Mouse (Mus musculus) spleen, adult 18-20 months (tissue): ENCODE measurements around the gene Timp4.

Source experiments
- DNase-seq, 2 experiments: peaks; one replicate each; pipeline ENCODE4 v3.0.0; 2022; ENCODE audit warnings: mixed read lengths in 2 of 2

Timp4 gene

DNA sequence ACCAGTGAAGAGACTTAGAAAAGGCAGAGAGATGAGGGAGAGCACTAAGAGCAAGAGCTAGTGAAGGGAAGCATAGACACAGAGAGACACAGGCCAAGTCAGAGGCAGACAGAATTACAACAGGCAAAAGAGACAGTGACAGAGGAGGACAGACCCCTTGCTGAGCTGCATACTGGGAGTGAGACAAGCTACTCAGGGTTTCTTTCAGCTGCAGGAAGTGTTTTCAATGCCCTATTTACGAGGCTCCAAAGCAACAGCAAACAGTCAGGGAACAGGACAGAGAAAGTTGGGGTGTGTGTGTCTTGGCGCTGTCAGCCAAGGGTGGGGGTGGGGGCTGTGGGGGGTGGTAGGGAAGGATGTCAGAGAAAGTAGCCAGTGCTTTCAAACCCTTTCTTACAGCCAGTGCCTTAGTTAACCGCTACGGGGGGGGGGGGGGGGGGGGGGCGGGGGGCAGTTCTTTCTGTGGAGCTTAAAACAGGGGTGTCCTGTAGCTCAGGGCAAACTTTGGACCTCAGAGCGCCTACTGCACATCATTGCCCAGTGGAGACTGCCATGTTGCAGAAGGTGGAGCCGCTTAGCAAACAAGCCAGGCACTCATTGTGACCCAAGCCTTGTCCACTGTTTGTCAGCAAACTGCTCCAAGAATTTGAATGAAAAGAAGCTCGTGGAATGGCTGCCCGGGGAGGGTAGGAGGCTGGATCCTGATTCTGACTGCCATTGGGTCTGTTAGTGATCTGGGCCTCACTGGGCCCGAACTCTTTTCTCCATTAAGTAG, at the start of gene Timp4:
TSS of gene Timp4 (minus strand) at position 107 of the 775 bp plus-strand sequence.
- DNase-seq, result no peak

DNA sequence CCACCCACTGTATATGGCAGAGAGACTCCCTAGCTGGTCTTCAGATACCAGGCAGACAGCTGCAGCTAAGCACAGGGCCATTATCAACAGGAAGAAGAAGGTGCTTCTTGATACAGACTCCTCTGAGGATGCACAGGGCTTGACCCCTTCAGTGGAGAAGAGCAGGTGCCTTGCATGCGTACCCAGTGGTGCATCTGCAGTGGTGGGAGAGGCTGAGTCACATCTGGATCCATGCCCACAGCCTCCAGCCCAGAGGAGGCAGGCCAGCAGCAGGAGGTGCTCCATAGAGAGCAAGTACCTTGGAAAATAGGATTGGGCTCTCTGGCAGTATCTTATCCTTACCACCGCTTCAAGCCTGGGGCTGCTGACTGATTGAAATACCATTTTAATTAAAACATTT, 41.9 kb upstream of the Timp4 start:
- no peak for DNase-seq

DNA sequence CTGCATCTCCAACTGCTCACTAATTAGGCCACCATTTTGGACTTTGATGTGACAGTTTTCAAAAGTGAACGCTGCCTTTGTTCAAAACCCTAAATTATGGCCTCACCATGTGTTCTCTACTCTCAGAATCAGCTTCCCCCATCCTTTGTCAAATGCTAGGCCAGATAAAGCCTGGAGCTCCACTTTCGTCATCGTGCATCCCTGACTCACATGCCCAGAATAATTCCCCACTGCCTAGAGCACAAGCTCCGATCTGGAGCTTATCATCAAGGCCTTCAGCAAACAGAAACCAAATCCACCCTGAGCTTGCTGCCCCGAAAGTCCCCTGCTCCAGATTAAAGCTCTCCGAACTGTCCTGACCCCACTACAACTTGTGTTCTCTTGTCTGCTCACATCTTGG, 40.6 kb upstream of the Timp4 start:
- no peak for DNase-seq

DNA sequence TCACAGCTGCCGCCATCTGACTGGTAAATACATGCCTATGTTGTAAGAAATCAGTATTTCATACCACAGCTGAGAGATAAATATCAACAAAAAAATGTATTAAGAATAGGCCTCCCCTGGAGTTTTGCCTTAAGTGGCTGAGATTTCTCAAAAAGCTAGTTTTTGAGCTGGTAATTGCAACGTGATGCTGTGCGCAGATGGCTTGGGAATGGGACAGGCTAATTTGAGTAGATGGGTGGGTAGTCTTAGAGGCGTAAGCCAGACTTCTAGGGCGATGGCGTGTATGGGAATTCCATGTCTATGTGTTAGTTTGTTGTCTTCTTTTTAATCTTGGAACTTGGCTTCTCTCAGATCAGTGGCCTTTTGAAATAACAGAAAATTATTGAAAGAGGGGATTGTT, 39.8 kb upstream of the Timp4 start:
- no peak for DNase-seq

DNA sequence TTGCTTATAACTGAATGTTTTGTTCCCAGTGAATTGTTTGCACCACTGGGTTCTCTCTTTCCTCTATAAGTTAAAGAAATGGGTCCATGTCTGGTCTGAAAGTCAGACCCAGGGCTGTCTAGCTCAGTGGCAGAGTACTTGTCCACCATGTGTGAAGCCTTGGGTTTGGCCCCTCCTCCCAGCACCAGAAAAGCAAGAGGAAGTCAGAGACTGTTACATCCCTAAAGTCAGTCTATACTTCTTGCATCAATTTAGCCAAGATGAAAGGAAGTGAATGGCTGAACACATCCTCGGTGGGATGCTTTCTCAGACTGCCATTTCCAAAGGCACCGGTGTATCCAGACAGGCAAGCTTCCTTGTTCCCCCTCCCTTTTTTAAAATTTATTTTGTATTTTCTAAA, 39.1 kb upstream of the Timp4 start:
- no peak for DNase-seq

DNA sequence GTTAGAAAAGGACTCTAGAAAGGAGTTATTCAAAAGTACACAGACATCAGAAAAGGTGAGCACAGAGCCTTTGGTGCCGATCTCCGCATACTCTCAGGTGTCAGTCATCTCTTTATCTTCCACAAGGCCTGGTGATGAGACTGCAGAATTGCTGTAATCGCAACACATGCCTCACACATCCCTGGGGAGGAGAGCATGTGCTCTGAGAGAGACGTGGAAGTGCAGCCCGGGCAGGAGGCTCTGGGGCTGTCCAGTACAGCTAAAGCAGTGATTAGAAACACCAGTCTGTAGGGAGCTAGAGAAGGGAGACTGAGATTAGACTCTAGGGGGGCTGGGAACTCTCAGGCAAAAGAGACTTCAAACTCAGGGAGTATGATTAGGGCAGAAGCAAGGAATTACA, 38.6 kb upstream of the Timp4 start:
- DNase-seq, result no peak

DNA sequence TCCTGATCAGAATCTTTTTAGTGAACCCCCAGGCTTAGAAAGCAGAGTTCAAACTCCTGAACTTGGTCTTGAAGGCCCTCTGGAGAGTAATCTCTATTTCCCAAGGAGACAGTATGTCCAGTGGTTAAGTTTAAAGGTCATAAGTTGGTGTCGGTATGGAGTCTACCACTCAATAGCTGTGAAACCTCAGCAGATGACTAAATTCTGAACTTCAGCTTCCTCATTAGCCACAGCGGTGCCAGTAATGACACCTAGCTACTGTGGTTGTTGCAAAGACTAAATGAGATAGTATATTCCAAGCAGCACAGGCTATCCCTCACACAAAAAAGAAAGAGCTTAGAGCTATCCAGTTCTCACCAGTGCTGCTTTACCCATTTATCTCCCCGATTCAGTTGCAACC, 36.2 kb upstream of the Timp4 start:
- no peak for DNase-seq

DNA sequence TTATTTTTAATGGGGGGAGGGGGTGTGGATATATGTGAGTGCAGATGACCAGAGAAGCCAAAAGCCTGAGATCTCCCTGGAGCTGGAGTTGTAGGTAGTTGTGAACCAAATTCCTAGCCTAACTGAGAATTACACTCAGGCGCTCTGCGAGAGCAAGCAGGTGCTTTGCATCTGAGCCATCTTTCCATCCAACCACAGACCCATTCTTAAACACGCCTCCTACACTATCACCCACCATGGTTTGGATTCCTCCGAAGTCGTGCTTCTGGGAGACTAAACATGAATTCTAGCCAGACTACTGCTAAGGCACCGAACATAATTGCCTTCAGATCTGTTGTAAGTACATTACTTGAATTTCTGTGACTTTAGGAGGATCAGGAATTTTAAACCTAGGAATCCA, 34.4 kb upstream of the Timp4 start:
- no peak for DNase-seq

DNA sequence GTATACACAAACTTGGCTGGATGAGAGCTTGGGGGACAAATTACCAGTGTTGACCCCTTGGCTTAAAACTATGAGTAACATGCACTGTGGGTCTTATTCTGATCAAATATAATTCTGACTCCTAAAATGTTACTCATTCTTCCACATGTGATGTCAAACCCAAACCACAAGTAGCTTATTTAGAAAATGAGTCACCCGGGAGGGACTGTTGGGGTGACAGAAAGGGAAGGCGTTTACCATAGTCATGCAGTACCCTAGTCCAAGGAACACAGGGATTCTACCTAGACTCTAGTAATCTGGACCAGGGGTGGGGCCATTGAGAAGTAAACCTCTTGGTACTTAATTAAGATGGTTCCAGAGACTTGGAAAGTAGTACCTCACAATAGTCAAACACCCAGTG, 32.1 kb upstream of the Timp4 start:
- no peak for DNase-seq

DNA sequence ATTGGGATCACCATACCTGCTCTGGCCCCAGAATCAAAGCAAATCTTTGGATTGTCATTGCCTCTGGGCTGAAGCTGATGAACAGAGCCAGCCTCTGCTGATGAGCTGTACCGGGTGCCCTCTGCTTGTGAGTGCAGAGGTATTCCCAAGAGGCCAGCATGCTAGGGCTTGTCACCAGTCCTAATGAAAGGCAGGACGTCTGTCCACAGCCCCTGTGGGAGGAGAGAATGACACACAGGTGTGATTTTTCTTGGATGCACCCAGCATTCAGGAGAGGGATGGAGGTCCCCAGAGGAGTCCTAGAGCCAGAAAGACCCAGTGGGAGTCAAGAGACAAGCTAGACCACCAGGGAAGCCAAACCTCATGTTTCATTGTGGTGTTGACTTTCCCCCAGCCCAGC, 27.6 kb upstream of the Timp4 start:
- no peak for DNase-seq

DNA sequence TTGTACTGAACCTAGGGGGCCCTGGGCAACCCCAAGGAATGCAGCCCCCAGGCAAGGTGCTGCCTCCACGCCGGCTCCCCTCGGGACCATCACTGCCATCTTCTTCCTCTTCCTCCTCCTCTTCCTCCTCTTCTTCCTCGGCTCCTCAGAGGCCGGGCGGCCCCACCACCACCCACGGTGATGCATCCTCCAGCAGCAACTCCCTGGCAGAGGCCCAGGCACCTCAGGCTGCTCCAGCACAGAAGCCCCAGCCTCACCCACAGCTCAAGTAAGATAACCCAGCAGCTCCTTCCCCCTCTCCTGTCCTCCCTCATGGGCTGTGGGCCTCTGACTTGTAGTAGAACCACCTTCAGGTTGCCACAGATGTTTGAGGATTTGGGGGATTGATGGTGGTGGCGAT, 26.1 kb upstream of the Timp4 start:
- no peak for DNase-seq

DNA sequence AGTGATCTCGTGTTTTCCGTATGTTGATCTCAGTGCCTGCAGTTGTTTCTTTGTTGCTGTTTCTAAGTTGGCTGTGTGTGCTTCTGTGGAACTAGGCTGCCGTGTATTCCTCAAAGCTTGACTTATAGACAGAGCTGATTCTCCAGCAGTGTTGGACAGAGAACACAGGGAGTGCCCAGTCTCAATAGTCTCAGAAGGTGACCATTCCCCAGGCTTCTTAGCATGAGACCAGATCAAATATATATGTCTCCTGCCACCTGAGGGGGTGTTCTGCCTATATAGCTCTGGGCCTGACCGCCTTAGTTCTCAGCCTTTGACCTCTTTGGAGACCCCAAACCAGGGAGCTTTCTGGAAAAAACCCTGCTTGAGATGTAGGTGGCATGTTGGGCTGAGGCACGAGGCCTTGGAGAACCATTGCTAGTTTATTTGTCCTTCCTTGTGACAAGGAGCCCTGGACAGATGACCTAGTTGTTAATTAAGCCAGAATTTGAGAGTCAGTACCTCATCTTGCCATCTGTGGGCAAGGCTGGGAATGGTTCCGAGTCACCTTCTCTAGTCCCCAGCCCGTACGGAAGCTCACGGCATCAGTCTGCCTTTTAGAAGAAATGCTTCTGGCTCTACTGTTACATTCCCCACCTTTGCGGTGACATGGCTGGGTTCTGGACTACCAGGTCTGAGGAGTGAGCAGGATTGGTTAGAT, 23.3 kb upstream of the Timp4 start:
- DNase-seq, result no peak

DNA sequence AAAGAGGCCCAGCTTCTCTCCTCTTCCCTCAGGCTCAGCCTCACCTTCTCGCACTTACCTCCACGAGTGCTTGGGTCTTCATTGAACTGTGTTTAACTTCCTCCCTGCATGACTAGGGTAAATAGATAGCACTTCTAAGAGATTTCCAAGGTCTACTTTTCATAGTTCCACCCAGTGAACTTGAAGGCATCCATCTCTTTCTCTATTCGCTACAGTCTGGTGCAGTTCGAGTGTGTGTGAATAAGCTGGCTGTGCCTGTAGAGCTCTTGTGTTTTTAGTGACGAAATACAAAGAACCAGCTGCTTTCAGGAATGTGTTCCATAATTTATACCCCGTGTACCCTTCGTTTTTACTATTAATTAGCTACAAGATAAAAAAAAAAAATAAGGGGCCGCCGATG, 22.7 kb upstream of the Timp4 start:
- no peak for DNase-seq

DNA sequence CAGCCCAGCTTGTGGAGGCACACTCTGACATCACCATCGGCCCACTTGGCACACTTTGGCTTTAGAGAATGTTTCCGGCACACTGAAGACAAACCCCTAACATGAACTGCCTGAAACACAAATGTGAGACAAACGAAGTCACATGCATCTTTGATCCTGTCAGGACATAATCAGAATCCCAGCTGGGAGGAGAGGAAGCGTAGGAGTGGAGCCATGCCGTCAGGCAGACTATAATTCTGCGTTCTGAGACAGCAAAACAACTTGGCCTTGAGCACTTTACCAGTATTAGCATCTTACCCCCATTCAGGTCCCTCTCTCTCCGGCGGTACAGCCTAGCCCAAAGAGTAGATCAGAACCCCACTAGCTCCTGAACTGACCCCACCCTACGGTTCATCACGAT, 21.3 kb upstream of the Timp4 start:
- DNase-seq, result no peak

DNA sequence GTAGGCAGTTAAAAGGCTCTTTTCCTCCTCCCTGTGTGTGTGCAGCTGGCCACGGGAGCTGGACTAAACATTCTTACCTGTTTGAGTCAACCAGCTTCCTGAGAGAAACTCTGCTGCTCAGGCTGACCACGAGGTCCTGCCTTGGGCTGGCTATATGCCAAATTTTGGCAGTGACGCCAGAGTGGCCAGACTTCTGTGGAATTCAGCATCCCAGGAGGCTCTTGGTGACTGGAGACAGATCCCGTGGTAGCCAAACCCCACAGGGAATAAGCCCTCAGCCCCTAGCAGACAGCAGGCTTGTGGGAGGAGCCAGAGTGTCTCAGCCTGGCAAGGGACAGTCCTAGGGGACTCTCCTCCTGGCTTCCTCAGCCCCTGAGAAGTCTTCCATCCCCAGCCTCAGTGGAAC, 19.9 kb upstream of the Timp4 start:
- DNase-seq, result no peak

DNA sequence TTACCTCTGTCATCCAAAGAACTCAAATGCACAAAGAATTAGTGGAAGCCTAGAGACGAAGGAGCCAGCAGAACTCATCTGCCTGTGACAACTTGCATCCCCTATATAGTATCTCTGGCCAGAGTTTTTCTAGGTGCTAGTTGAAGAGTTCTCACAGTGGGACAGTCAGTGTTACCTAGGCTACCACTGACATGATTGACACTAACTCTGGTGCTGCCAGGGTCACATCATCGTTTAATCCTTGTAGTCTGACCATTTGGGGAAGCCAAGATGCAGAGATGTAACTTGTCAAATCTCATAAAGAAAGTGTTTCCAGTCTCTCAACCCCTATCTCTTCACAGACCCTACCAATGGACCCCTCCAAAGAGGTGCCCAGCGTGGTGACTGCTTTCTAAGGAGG, 19.3 kb upstream of the Timp4 start:
- no peak for DNase-seq

DNA sequence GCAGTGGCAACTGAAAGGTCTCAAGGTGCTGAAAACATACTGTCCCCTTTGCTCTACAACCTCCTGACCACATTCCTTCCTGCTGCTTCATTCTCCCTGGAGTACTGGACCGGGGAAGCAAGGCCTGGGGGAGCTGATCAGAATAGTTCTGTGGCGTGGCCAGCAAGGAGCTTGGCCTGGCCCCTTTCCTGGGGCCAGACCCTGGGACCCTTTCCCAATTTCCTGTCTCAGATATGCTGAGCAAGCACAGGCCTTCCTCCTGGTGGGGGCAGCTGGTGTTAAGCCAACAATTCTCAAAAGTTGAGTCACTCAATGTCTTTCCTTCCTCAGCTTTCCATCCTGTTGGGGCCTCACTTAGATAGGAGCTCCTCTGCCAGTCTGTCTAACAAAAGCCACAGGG, 18.1 kb upstream of the Timp4 start:
- DNase-seq, result no peak

DNA sequence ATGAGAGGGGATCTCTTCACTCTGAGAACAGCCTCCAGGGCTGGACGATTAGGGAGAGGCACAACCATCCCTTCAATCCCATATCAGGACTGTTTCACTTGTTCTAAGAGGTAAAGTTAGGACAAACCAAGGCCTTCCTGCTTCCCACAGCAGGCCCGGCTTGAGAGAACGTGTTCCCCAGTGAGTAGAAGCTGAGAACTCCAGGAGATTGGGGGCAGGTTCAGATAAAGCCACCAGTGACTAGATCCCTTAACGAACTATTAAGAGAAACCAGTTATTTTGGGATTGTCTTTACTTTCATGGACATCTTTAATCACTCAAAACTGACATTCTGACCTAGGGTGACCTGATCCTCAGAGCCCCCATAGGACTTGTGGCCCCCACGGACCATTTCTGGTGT, 17.6 kb upstream of the Timp4 start:
- DNase-seq, result no peak

DNA sequence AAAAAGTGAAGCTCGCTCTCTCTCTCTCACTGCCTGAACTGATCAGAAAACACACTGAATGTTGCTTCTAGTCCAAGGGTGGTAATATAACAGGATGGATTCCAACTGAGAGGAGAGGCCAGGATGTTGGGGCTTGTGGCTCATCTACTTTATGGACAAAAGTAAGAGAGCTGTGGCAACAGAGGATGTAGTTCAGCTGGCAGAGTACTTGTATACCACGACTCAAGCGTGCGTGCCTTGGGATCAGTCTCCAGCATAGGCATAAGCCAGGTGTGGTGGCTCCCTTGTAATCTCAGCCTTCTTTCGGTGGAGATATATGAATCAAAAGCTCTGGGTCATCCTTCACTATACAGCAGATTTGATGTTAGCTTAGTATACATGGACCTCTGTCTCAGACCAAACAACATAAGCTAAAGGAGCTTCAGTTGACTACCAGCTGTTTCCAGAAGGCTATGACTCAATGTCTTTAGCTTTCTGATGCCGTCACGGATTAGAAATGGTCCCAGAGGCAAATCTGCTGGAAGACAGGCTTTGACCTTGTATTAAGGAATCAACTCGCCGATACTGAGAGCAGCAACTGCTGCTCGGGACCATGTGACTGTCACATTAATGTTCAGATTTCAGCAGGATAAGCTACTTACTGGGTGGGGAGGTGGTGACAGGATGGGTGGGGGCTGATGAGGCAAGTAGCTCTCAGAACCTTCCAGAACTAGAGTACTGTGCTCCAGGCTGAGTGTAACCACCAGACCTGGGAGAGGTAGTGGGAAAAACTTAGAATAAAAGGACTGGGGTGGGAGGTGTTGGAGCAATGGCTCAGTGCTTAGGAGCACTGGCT, 16.8 kb upstream of the Timp4 start:
- no peak for DNase-seq

DNA sequence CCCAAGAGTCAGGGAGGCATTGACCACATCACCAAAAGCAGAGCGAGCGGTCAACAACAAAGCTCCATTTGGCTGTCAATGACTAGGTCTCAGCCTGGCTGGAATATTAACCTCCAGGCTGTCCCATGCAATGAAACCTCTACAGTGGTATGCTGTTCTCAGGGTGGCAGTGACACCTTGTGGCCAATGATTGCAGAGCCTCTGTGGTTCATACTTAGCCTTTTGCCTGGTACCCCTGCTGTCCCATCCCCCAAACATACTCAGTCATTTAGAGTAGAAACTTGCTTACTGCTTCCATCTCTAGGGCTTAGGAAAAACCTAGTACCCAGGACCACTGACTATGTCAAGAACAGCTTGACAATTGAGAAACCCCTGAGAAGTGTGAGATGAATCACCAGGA, 15.9 kb upstream of the Timp4 start:
- peak in 1 of 2 experiments; percentile 33 for DNase-seq

DNA sequence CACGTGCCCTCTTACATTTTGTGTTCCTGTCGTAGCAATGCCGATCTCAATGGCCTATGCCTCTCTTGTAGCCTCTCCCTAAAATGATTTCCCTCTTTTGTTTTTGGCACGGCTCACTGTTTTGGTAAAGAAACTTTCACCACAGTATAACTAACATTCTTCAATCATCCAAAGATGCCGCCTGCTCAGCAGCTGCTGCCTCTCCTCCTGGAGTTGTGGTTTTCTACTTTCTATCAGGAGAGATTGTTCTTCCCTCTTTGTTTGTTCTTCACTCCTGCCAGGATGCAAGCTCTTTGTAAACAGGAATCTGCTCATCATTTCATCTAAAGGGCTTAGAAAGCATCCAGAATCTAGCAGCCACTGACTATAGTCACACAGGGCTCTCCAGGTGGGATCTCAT, 14.8 kb upstream of the Timp4 start:
- DNase-seq, result no peak

DNA sequence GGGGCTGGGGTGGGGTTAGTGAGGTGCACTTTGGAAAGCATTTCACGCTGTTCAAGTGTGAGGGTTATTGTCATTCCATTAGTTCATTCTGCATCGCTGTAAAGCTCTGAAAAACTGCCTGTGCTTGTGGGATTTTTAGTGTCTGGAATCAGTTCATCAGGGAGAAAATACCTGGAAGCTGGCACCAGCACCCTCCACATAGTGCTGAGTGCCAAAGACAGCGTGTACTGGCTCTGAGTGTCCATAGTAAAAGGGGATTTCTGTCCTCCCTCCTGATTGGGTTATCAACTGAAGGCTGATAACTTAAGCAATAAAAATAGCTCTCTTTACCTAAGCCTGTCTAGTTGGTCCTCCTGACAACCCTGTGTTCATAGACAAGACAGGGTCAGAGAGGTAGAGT, 8.5 kb upstream of the Timp4 start:
- no peak for DNase-seq

DNA sequence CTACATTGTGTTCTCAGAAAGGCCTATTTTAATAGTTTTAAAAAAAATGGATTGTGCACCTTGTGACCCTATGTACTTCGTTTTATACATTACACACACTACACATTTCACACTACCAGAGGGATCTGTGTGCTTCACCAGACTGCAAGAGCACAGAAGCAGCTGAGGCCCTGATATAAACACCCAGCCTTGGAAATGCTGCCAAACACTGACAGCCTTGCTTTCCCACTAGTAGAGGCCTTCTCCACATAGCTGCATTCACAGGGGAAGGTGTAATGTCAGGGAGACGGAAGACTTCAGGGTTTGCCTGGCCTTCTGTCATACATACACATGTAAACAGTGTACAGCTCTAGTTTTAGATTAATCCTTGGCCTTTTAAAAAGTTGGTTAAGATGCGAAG, 3.2 kb upstream of the Timp4 start:
- no peak for DNase-seq

DNA sequence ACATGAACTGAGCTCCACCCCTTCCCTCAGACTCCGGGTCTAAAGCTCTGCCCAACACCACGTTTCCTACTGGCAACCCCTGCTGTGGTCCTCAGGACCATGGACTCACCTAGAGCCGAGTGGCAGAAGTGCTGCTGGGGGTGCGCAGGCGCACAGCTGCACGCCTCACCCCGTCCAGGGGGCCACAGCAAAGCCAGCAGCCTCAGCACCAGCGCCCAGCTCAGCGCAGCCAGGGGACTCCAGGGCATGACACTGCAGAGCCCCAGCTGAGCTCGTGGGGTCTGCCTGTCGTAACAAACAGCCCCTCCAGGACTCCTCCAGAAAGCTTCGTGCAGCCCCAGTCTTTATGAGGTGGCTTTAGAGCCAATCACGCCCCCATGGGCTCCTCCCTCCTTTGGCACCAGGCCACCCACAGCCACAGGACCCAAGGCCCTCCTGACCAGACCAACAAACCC, 447 bp downstream of the Timp4 start:
- no peak for DNase-seq
